Mouse (Mus musculus): ENCODE measurements around the gene Cd200r1.

GRCm38 (mm10) chr16:44717838-44718237 lies 47.7 kb upstream of the Cd200r1 start:
- TF ChIP-seq CTCF (conservative IDR thresholded peaks at IDR 0.05; ENCODE audit: insufficient read depth, insufficient read length, low read depth, low read length) (0 out of 2 replicates have a peak, but pooled peaks have one; percentile 2), POLR2A (IDR thresholded peaks at IDR 0.05; ENCODE audit: low read depth, low read length) (no peak)

Measured in kidney, adult 2 months (tissue).